19 mouse cellular contexts compared by ENCODE assay signal in the genomic region with DNA sequence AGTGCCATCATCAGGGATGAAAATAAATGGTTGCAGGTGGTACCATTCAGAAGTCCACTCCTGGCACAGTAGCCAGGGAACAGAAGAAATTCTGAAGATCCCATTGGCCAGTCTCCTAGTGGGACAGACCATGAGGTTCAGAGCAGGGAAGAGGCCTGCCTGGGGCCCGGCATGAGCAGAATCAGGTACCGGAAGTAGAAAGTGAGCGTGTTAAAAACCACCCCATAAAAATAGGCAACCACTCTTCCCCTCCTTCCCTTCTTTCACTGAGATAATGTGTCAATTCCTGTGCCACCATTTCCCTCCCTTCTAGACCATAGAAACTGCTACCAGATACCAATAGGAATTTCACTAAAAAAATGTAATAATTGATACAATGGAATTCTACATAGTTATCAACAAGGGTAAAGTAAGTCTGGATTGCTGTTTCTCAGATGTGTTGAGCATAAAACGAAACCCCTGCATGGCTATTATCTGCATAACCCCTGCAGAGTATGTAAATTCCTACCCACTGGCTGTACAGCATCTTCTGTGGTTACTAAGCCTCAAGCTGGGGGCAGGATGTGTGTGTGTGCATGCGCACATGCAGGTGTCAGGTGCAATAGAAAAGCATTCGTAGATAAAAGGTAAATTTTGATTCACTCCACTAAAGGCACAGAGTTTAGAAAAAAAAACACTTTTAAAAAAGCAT. TPM values are rescaled to one million over a fixed set of nuclear protein-coding genes. Genes with fewer than 3 reads are reported as not detected.
DNase-seq lines count a peak whose midpoint lies in the region; ATAC-seq and TF ChIP-seq lines count a peak whose summit lies in the region.
"Had no signal": no experiment of that assay in that cellular context is flagged by ENCODE, and none has a peak within 500 bp of the region (broad histone marks: within the 10 kb centered on the region; RNA-seq: fewer than 3 reads in every experiment).

No protein-coding gene starts in this region.

- H3K9ac ChIP-seq in hindbrain, postnatal 0 days (replicated peaks; ENCODE audit: low read length), result no peak overlapping the region
- H3K9ac ChIP-seq: embryonic facial prominence, embryonic 12.5 days; forebrain, embryonic 15.5 days; heart, embryonic 13.5 days; limb, embryonic 13.5 days; midbrain, embryonic 12.5 days had no signal

- no peaks in the 10 kb centered on the region for H3K4me1 ChIP-seq in hindbrain, postnatal 0 days (ENCODE audit: insufficient read depth, low read length)
- H3K4me1 ChIP-seq: embryonic facial prominence, embryonic 12.5 days; forebrain, embryonic 15.5 days had no signal

- no peak for ATAC-seq in hindbrain, postnatal 0 days
- ATAC-seq: forebrain, embryonic 15.5 days; intestine, embryonic 16.5 days had no signal

- no peaks in the 10 kb centered on the region for H3K27me3 ChIP-seq in hindbrain, postnatal 0 days (ENCODE audit: insufficient read depth, low read length)
- H3K27me3 ChIP-seq: embryonic facial prominence, embryonic 12.5 days; forebrain, embryonic 15.5 days; heart, embryonic 13.5 days; limb, embryonic 13.5 days; midbrain, embryonic 12.5 days had no signal

- intact Hi-C loops in left cerebral cortex, postnatal 25 days (cut with DNase I), result no loop called here

- no peaks in the 10 kb centered on the region for H3K9me3 ChIP-seq in hindbrain, postnatal 0 days (ENCODE audit: low read length)
- H3K9me3 ChIP-seq: embryonic facial prominence, embryonic 12.5 days; forebrain, embryonic 15.5 days; heart, embryonic 13.5 days; limb, embryonic 13.5 days; midbrain, embryonic 12.5 days had no signal

- no peak overlapping the region for H3K27ac ChIP-seq in hindbrain, postnatal 0 days
- H3K27ac ChIP-seq: embryonic facial prominence, embryonic 12.5 days; forebrain, embryonic 15.5 days; heart, embryonic 13.5 days; left cerebral cortex, adult 2 months; limb, embryonic 13.5 days; midbrain, embryonic 12.5 days; stomach, postnatal 0 days had no signal

- peak; percentile 20 for DNase-seq in lung, postnatal 36 days
- no peak for DNase-seq in lung, postnatal 10 days
- peak; percentile 89 for DNase-seq in T-cell, adult 2 months (ENCODE audit: low spot score)
- peak; percentile 62 to 72 for DNase-seq in natural killer cell, adult 2 months (ENCODE audit: low spot score in 2 of 2)
- DNase-seq in thymus, postnatal 25 days, result peak; percentile 76
- no peak for DNase-seq in hindbrain, postnatal 0 days (ENCODE audit: low spot score)
- DNase-seq in yolk sac, embryonic 10.5 days (ENCODE audit: low spot score), result no peak
- no peak for DNase-seq in left cerebral cortex, postnatal 25 days (ENCODE audit: low spot score in 2 of 2)
- DNase-seq: adrenal gland, postnatal 10 days; cerebellum, adult 2 months; lung, postnatal 4 days had no signal

- no peak overlapping the region for H3K4me3 ChIP-seq in hindbrain, postnatal 0 days (ENCODE audit: low read length)
- H3K4me3 ChIP-seq: embryonic facial prominence, embryonic 12.5 days; forebrain, embryonic 15.5 days; heart, embryonic 13.5 days; left cerebral cortex, adult 2 months; limb, embryonic 13.5 days; midbrain, embryonic 12.5 days had no signal

- WGBS in hindbrain, postnatal 0 days, result 84% methylated on average over 6 of the region's 6 CpGs

- H3K36me3 ChIP-seq in hindbrain, postnatal 0 days (ENCODE audit: insufficient read depth, low read length), result no peaks in the 10 kb centered on the region
- H3K36me3 ChIP-seq: embryonic facial prominence, embryonic 12.5 days; forebrain, embryonic 15.5 days; heart, embryonic 13.5 days; limb, embryonic 13.5 days; midbrain, embryonic 12.5 days had no signal

- no peak overlapping the region for H3K4me2 ChIP-seq in hindbrain, postnatal 0 days (ENCODE audit: low read depth, low read length)
- H3K4me2 ChIP-seq: embryonic facial prominence, embryonic 12.5 days; forebrain, embryonic 15.5 days; heart, embryonic 13.5 days; limb, embryonic 13.5 days; midbrain, embryonic 12.5 days had no signal

- no peak for TF ChIP-seq CTCF in hindbrain, postnatal 0 days (IDR thresholded peaks at IDR 0.05; ENCODE audit: low read depth)

RNA-seq across cellular contexts. Expression of a gene that starts 10.7 kb away (rescaled TPM):
- 42.7 and 51.6 TPM in 2 replicates for total RNA-seq in hindbrain, postnatal 0 days (2014; rRNA removed)
- 22.8 and 25.5 TPM in 2 replicates for polyA plus RNA-seq in hindbrain, postnatal 0 days (2015; fragmentation: Nextera tagmentation; extraction: Ambion mirVana)
- 10 to 100 TPM; 73.4 to 83.0 TPM for total RNA-seq in left cerebral cortex, postnatal 25 days (2021)

Comparison
In these comparisons a context has a peak if more than half of its experiments do, and no peak if none do; other contexts are left out.
1. DNase-seq: peak in lung, postnatal 36 days (single experiment), T-cell, adult 2 months (single experiment), natural killer cell, adult 2 months (2 of 2) and thymus, postnatal 25 days (single experiment); none in lung, postnatal 10 days (single experiment), hindbrain, postnatal 0 days (single experiment), yolk sac, embryonic 10.5 days (single experiment) and left cerebral cortex, postnatal 25 days (0 of 2).